Mouse (Mus musculus) forebrain, embryonic 13.5 days (tissue): Measurements from ENCODE around the gene Cdc37. TPM values are rescaled to one million over a fixed set of nuclear protein-coding genes. Genes with fewer than 3 reads are reported as not detected.

ENCODE experiments used
- polyA plus RNA-seq: library from polyadenylated mRNA; unstranded; fragments of >200 nt; fragmentation: Nextera tagmentation; extraction: Ambion mirVana; gene quantifications from 2 replicates; pipeline ENCODE4 v1.2.1, GENCODE M21; 2015

The Cdc37 gene
- polyA plus RNA-seq, 1 experiment from 2014 or later = 229 TPM

Other genes with a start within 250 kb of the Cdc37 start
- gene Dnmt1, start 190.1 kb downstream of the Cdc37 start, polyA plus RNA-seq = 92.4 and 103 TPM in 2 replicates
- 6.8 and 10.3 TPM in 2 replicates for gene S1pr2, start 173.2 kb downstream of the Cdc37 start, polyA plus RNA-seq
- 115 and 124 TPM in 2 replicates for gene Mrpl4, start 147.2 kb downstream of the Cdc37 start, polyA plus RNA-seq
- gene Icam1, start 134.0 kb downstream of the Cdc37 start, polyA plus RNA-seq = 2.4 and 2.8 TPM in 2 replicates
- gene Icam4, start 120.6 kb downstream of the Cdc37 start, polyA plus RNA-seq = 0.17 and 0.37 TPM in 2 replicates
- gene Icam5, start 117.9 kb downstream of the Cdc37 start, polyA plus RNA-seq = 0.19 and 0.45 TPM in 2 replicates
- 0.81 and 2.2 TPM in 2 replicates for gene Zglp1, start 82.9 kb downstream of the Cdc37 start, polyA plus RNA-seq
- gene Gm49373, start 76.9 kb downstream of the Cdc37 start, polyA plus RNA-seq = 0.78 and 1.2 TPM in 2 replicates
- 46.0 and 51.9 TPM in 2 replicates for gene Fdx1l, start 76.4 kb downstream of the Cdc37 start, polyA plus RNA-seq
- gene Gm38431, start 58.0 kb downstream of the Cdc37 start, polyA plus RNA-seq = 1.5 and 2.1 TPM in 2 replicates
- 41.0 and 47.5 TPM in 2 replicates for gene Raver1, start 58.0 kb downstream of the Cdc37 start, polyA plus RNA-seq
- 9.1 and 11.3 TPM in 2 replicates for gene Tyk2, start 18.7 kb downstream of the Cdc37 start, polyA plus RNA-seq
- gene Pde4a, start 15.7 kb upstream of the Cdc37 start, polyA plus RNA-seq = 15.7 TPM in 2 replicates
- 55.7 and 60.0 TPM in 2 replicates for gene Keap1, start 89.4 kb upstream of the Cdc37 start, polyA plus RNA-seq
- 0.37 and 0.55 TPM in 2 replicates for gene S1pr5, start 98.5 kb upstream of the Cdc37 start, polyA plus RNA-seq
- gene Atg4d, start 115.3 kb upstream of the Cdc37 start, polyA plus RNA-seq = 60.2 and 60.3 TPM in 2 replicates
- 15.4 and 20.1 TPM in 2 replicates for gene Kri1, start 138.0 kb upstream of the Cdc37 start, polyA plus RNA-seq
- gene Cdkn2d, start 141.4 kb upstream of the Cdc37 start, polyA plus RNA-seq = 85.4 and 88.3 TPM in 2 replicates
- gene Ap1m2, start 162.4 kb upstream of the Cdc37 start, polyA plus RNA-seq = 0.39 and 0.52 TPM in 2 replicates
- 63.6 and 68.3 TPM in 2 replicates for gene Slc44a2, start 170.7 kb upstream of the Cdc37 start, polyA plus RNA-seq
- gene Ilf3, start 217.9 kb upstream of the Cdc37 start, polyA plus RNA-seq = 310 and 349 TPM in 2 replicates